Mouse (Mus musculus): ENCODE data around the gene Hook2.
A peak's percentile ranks its signal among the peaks of the same experiment; 100 is the strongest.

The Hook2 gene

DNA sequence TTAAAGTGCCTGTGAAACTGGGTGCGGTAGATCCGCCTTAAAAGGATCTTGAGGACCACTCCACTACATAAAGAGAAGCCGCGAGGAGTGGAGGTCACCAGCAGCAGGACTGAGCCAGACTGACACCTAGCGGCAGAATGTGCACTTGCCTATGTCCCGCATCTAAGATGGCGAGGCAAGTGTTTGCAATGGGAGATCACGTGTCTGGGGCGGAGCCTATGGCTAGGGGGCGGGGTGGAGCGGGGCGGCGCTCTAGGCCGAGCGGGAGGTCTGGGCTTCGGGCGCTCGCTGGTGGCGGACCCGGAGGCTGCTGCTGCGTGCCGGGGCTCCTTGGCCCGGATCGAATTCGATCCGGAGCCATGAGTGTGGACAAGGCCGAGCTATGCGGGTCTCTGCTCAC, at the start of gene Hook2:
Gene Hook2 (plus strand): TSS at position 255 of the 400 bp plus-strand sequence.
- DNase-seq (ENCODE audit: low spot score in 2 of 2): peak; percentile 95 to 98

DNA sequence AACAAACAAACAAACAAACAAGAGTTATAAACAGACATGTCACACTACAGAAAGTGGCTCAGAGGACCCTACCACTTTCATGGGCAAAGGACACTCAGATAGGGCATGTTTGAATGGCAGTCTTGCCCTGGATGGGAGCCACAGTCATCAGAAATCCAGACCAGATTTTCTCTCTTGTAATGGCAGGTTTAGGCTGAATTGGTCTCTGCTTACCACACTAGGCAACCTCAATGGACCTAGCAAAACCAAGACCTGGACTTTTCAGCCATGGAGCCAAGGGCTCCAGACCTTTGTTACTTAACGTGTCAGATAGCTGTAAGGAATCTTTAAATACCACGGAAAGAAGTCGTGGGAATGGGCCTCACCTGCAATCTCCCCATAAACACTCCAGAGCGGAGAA, 46.7 kb upstream of the Hook2 start:
- no peak for DNase-seq (ENCODE audit: low spot score in 2 of 2)

DNA sequence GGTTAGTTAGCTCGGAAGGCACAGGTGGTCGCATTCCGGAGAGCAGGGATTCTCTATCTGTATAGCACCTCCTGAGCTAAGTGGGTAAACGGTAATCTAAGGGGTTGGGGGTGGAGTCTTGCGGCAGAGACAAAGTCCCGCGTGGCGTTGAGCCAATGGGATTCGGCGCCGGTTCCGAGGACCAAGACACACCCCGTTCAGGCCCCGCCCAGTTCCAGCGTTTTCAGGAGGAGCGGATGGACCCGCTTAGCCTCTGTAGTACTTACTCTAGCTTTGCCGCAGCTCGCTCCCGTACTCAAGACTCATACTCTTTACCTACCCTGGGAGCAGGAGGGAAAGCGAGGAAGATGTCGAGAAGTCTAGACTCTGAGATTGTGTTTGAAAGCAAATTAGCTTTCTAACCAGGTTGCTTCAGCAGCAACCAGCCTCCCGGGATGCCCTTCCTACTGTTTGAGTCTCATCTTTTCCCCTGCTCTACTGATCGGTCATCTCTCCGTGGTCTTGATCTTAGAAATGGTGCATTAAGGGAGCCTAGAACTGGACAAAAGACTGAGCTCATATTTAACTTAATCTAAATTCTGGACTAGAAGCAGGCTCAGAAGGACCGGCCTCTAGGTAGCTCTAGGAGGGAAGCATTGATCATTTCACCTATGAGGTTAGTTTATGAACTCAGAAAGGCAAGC, 45.8 kb upstream of the Hook2 start:
- no peak for DNase-seq (ENCODE audit: low spot score in 2 of 2)

- DNase-seq (ENCODE audit: low spot score in 2 of 2): no peak
These were observed 45.2 kb upstream of the Hook2 start for GRCm38 (mm10) chr8:84945235-84945632.

- DNase-seq (ENCODE audit: low spot score in 2 of 2): no peak
These were observed 44.5 kb upstream of the Hook2 start for GRCm38 (mm10) chr8:84945633-84946527.

DNA sequence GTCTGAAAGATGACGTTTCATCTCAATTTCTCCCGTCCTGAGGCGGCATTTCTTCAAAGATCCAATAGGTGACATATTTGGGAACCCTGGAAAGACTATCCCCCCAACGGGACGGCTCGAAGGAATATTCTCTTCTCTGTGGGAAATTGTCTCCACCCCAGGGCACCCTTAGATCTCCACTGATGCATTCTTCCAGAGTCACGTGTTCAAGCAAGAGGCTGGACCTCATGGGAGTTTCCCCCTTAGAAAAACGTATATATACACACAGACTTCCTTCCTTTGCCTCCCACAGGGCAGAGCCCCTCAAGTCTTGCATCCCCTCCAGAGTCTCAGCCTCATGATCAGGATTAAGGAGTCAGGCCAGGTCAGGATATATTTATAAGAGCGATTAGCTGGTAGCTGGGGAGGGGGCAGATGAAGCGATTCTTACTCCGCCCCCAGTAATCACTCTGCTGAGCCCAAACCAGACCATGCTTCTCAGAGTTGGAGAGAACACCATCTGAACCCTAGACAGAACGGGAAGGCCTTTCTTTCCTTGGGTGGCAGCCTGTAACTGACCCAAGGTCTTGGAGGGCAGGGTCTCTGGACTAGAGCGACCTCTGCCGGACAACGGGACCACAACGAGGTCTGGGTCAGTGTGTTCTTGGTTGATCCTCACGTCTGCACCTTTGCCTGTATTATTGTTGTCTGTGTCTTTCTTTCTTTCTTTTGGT, 43.7 kb upstream of the Hook2 start, which contains the start of gene Rtbdn:
Gene Rtbdn (plus strand): TSS at position 464 of the 713 bp plus-strand sequence.
- DNase-seq (ENCODE audit: low spot score in 2 of 2): no peak

- DNase-seq (ENCODE audit: low spot score in 2 of 2): no peak
These were observed 43.2 kb upstream of the Hook2 start for GRCm38 (mm10) chr8:84947241-84947545.

GRCm38 (mm10) chr8:84949753-84950152, 40.6 kb upstream of the Hook2 start:
- DNase-seq (ENCODE audit: low spot score in 2 of 2): no peak

- DNase-seq (ENCODE audit: low spot score in 2 of 2): no peak
These were observed 37.7 kb upstream of the Hook2 start for GRCm38 (mm10) chr8:84952612-84953255.

GRCm38 (mm10) chr8:84956768-84957167, 33.6 kb upstream of the Hook2 start:
- DNase-seq (ENCODE audit: low spot score in 2 of 2): no peak

- no peak for DNase-seq (ENCODE audit: low spot score in 2 of 2)
These were observed 30.6 kb upstream of the Hook2 start for GRCm38 (mm10) chr8:84959811-84960210.

DNA sequence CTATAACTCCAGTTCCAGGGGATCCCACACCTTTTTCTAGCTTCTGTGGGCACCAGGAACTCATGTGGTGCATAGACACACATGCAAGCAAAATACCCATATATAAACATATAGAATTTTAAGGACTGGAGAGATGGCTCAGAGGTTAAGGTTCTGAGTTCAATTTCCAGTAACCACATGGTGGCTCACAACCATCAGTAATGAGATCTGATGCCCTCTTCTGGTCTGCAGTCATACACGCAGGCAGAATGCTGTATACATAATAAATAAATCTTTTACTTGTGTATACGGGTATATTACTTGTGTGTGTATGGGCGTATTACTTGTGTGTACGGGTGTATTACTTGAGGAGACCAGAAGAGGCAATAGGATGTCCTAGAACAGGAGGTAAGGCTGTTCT, 26.5 kb upstream of the Hook2 start:
- no peak for DNase-seq (ENCODE audit: low spot score in 2 of 2)

- DNase-seq (ENCODE audit: low spot score in 2 of 2): peak; percentile 90 to 93
These were observed 24.6 kb upstream of the Hook2 start for GRCm38 (mm10) chr8:84965731-84966291.

- no peak for DNase-seq (ENCODE audit: low spot score in 2 of 2)
These were observed 23.8 kb upstream of the Hook2 start for GRCm38 (mm10) chr8:84966603-84967002.

- DNase-seq (ENCODE audit: low spot score in 2 of 2): no peak
These were observed 22.7 kb upstream of the Hook2 start for GRCm38 (mm10) chr8:84967532-84968304.

- DNase-seq (ENCODE audit: low spot score in 2 of 2): no peak
These were observed 21.8 kb upstream of the Hook2 start for GRCm38 (mm10) chr8:84968650-84969049.

DNA sequence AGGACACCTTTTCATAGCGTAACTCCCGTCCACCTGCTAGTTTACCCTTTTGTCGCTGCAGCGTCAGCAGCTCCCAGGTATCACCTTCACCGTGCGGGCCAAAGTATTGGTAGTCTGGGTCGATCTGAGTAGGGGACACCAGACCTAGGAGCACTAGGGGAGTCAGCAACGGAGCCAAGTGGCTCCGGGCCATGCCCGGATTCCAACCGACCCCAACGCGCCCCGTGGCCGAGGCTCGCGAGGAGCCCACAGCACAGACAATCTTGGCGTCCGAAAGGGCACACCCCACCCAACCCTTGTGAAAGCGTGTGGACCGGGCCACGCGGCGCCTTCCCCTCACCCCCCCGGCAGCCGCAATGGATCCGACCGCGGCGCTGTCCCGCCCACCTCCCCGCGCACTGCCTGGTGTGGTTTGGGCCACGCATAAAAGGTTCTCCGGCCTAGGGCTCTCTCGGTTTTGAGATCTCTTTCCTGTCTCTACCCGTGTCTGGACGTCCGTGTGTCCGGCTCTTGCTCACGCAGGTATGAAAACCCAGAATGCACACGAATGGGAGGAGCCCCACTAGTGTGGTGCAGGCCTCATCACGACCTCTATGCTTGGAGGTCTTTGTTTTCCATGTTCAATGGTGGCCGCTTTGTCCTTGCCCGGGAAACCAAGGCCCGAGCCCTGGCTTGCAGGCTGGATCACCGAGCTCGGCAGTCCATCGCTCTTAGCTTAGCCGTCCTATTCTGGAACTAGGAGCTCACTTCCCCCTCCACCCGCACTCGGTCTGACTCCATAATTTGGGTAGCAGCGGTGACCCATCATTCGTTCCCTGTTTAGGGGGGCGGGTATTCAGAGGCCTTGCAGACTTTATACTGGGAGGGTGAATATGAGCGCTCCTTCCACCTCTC, 20.9 kb upstream of the Hook2 start, which contains the start of the genes Gm49661, Prdx2 and Rnaseh2a:
Gene Gm49661 (minus strand): TSS at position 193 of the 894 bp plus-strand sequence.
Gene Prdx2 (plus strand): TSS at position 347 of the 894 bp plus-strand sequence.
Gene Rnaseh2a (minus strand): TSS at position 527 of the 894 bp plus-strand sequence.
- DNase-seq (ENCODE audit: low spot score in 2 of 2): peak; percentile 72 to 78

- no peak for DNase-seq (ENCODE audit: low spot score in 2 of 2)
These were observed 20.1 kb upstream of the Hook2 start for GRCm38 (mm10) chr8:84970135-84970790.

GRCm38 (mm10) chr8:84970913-84971312, 19.5 kb upstream of the Hook2 start:
- DNase-seq (ENCODE audit: low spot score in 2 of 2): no peak

Data from urinary bladder, postnatal 4 days (tissue).